Mouse (Mus musculus) ES-CJ7 (cell line): ENCODE results near the gene Timm13.

Experiments
- DNase-seq: peaks from one replicate; pipeline ENCODE4 v3.0.0; 2011; ENCODE audit warnings: low read depth, low spot score

Gene Timm13

GRCm38 (mm10) chr10:80904004-80904693, 3.4 kb upstream of the Timm13 start:
- DNase-seq = no peak

GRCm38 (mm10) chr10:80903282-80903681, 2.5 kb upstream of the Timm13 start:
- DNase-seq = no peak

GRCm38 (mm10) chr10:80902273-80902940, 1.6 kb upstream of the Timm13 start:
- DNase-seq = no peak

GRCm38 (mm10) chr10:80901409-80902272, 872 bp upstream of the Timm13 start:
- no peak for DNase-seq

GRCm38 (mm10) chr10:80899591-80900317, 1.0 kb downstream of the Timm13 start:
- DNase-seq = no peak

GRCm38 (mm10) chr10:80899074-80899473, 1.7 kb downstream of the Timm13 start:
- DNase-seq = no peak

- DNase-seq = peak; percentile 69
Observed at GRCm38 (mm10) chr10:80897861-80898510, 2.8 kb downstream of the Timm13 start.

GRCm38 (mm10) chr10:80896581-80897485, 3.9 kb downstream of the Timm13 start:
- DNase-seq = no peak

GRCm38 (mm10) chr10:80895697-80896096, 5.1 kb downstream of the Timm13 start:
- peak; percentile 41 for DNase-seq

- DNase-seq = no peak
Observed at GRCm38 (mm10) chr10:80895100-80895499, 5.7 kb downstream of the Timm13 start.

GRCm38 (mm10) chr10:80887181-80887580, 13.6 kb downstream of the Timm13 start:
- DNase-seq = no peak

GRCm38 (mm10) chr10:80881301-80881700, 19.5 kb downstream of the Timm13 start:
- DNase-seq = peak; percentile 88

GRCm38 (mm10) chr10:80880901-80881300, 19.9 kb downstream of the Timm13 start:
- DNase-seq = peak; percentile 43

GRCm38 (mm10) chr10:80880131-80880641, 20.6 kb downstream of the Timm13 start:
- DNase-seq = peak; percentile 87

- no peak for DNase-seq
Observed at GRCm38 (mm10) chr10:80876594-80876993, 24.2 kb downstream of the Timm13 start.

- peak; percentile 83 for DNase-seq
Observed at GRCm38 (mm10) chr10:80876028-80876427, 24.7 kb downstream of the Timm13 start.

- DNase-seq = no peak
Observed at GRCm38 (mm10) chr10:80874035-80874434, 26.7 kb downstream of the Timm13 start.

GRCm38 (mm10) chr10:80871581-80871980, 29.2 kb downstream of the Timm13 start, which contains the start of gene Tmprss9:
Tmprss9 (plus strand) TSS chr10:80871848.
- DNase-seq = peak; percentile 33

- DNase-seq = no peak
Observed at GRCm38 (mm10) chr10:80870993-80871392, 29.8 kb downstream of the Timm13 start.

- no peak for DNase-seq
Observed at GRCm38 (mm10) chr10:80864446-80864845, 36.3 kb downstream of the Timm13 start.
